Mouse (Mus musculus) heart, embryonic 16.5 days (tissue): ENCODE results near the gene Scarf1. TPM values are rescaled to one million over a fixed set of nuclear protein-coding genes. Genes with fewer than 3 reads are reported as not detected.
A peak's percentile ranks its signal among the peaks of the same experiment; 100 is the strongest.

Experiments
- ATAC-seq: fragments of 200-750 bp; cut with Nextera tagmentation; replicated peaks from 2 replicates; pipeline ENCODE4 v1.8.0; 2017; ENCODE audit warnings: moderate number of reproducible peaks; ENCODE audit not compliant: insufficient read depth, low FRiP score; ENCODE audit errors: extremely low read depth
- H3K27ac ChIP-seq: fragments of 300-500 bp; sonication (generic); 2 replicates; pipeline ENCODE4 v1.5.1; 2014; ENCODE audit warnings: mild to moderate bottlenecking, low read length, control low read depth, moderate library complexity
- H3K27me3 ChIP-seq: fragments of 300-500 bp; sonication (generic); 2 replicates; pipeline ENCODE4 v1.6.1; 2014; ENCODE audit warnings: low read length, mixed read lengths; ENCODE audit not compliant: control insufficient read depth, insufficient read depth
- H3K36me3 ChIP-seq: fragments of 300-500 bp; sonication (generic); 2 replicates; pipeline ENCODE4 v1.6.1; 2014; ENCODE audit not compliant: control insufficient read depth, insufficient read depth
- H3K4me1 ChIP-seq: fragments of 300-500 bp; sonication (generic); 2 replicates; pipeline ENCODE4 v1.6.1; 2014; ENCODE audit warnings: low read length, mixed read lengths; ENCODE audit not compliant: control insufficient read depth, insufficient read depth
- H3K4me2 ChIP-seq: fragments of 300-500 bp; sonication (generic); 2 replicates; pipeline ENCODE4 v1.6.1; 2014; ENCODE audit warnings: low read depth, mild to moderate bottlenecking, control low read depth, low read length
- H3K4me3 ChIP-seq: fragments of 300-500 bp; sonication (generic); 2 replicates; pipeline ENCODE4 v1.5.1; 2014; ENCODE audit warnings: mild to moderate bottlenecking, control low read depth, low read length
- H3K9ac ChIP-seq: fragments of 300-500 bp; sonication (generic); 2 replicates; pipeline ENCODE4 v1.6.1; 2014; ENCODE audit warnings: low read length, control low read depth
- H3K9me3 ChIP-seq: fragments of 300-500 bp; sonication (generic); replicated peaks from 2 replicates; pipeline ENCODE4 v1.6.1; 2016; ENCODE audit warnings: low read length; ENCODE audit not compliant: control insufficient read depth
- WGBS: fragments of 180-500 bp; shearing (Covaris S2); extraction: QIAGEN DNeasy Blood & Tissue Kit; methylation state at CpG from one replicate; pipeline ENCODE4 v1.1.7; 2014; 5-methylcytosine and 5-hydroxymethylcytosine counted together
- polyA plus RNA-seq: library from polyadenylated mRNA; unstranded; fragments of >200 nt; fragmentation: Nextera tagmentation; extraction: Ambion mirVana; gene quantifications from 2 replicates; pipeline ENCODE4 v1.2.1, GENCODE M21; 2015

Scarf1 gene
- polyA plus RNA-seq, 1 experiment from 2014 or later: 11.0 TPM

- H3K9ac ChIP-seq: no peak overlapping the region
- H3K4me3 ChIP-seq: no peak overlapping the region
- H3K4me1 ChIP-seq: peaks cover 11% of the 10 kb centered on the region
- peaks cover 5% of the 10 kb centered on the region for H3K36me3 ChIP-seq
- ATAC-seq: no peak
- no peak overlapping the region for H3K4me2 ChIP-seq
- no peak overlapping the region for H3K27ac ChIP-seq
- WGBS: 76% methylated on average over 3 of the region's 3 CpGs
- no peaks in the 10 kb centered on the region for H3K27me3 ChIP-seq
- 0 out of 2 replicates have a peak, but pooled peaks cover 3% of the 10 kb centered on the region for H3K9me3 ChIP-seq
Observed at GRCm38 (mm10) chr11:75470675-75471074, 42.7 kb upstream of the Scarf1 start.

DNA sequence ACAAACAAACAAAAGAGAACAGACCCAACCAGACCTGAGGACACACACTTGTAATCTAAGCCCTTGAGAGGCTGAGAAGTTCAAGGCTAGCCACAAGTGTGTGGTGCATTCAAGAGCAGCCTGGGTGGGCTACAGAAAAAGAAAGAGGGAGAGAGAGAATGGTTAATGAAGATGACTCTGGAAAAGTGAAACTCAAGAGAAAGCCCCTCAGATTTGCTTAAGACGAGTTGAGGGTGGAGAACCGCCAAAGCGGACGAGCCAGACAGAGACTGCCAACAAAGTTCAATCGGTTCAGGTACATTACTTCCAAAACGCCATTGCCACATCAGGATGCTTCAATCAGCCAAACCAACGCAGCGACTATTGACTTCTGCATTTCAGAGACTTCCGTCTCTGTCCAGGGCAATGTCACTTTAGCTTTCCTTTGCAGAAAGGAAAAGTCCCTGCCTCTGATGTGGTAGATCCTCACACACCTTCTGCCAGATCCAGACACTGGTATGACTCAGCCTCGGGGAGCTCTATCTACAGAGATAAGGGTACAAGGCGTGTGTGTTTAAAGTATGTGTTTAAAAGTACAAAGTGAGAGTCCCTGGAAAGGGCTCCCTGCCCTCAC lies 40.8 kb upstream of the Scarf1 start:
- no peaks in the 10 kb centered on the region for H3K36me3 ChIP-seq
- H3K4me1 ChIP-seq: peaks cover 6% of the 10 kb centered on the region
- no peak overlapping the region for H3K27ac ChIP-seq
- H3K4me3 ChIP-seq: no peak overlapping the region
- no peaks in the 10 kb centered on the region for H3K27me3 ChIP-seq
- 65% methylated on average over 11 of the region's 11 CpGs for WGBS
- no peak overlapping the region for H3K4me2 ChIP-seq
- no peak for ATAC-seq
- H3K9me3 ChIP-seq: no peaks in the 10 kb centered on the region
- H3K9ac ChIP-seq: no peak overlapping the region

- Histone ChIP-seq H3K4me1 (peaks cover 2% of the 10 kb centered on the region; the same call in 1 of the 2 replicates), H3K4me2 (no peak overlapping the region), H3K4me3 (no peak overlapping the region), H3K27me3 (no peaks in the 10 kb centered on the region), H3K9ac (no peak overlapping the region), H3K27ac (no peak overlapping the region), H3K9me3 (no peaks in the 10 kb centered on the region), H3K36me3 (no peaks in the 10 kb centered on the region)
- ATAC-seq: no peak
- whole genome bisulfite sequencing: 72% methylated on average over 7 of the region's 7 CpGs
Observed at GRCm38 (mm10) chr11:75473376-75473775, 40.0 kb upstream of the Scarf1 start.

GRCm38 (mm10) chr11:75486192-75486591 lies 27.1 kb upstream of the Scarf1 start:
- no peaks in the 10 kb centered on the region; the same call in 1 of the 2 replicates for H3K27me3 ChIP-seq
- no peak overlapping the region for H3K9ac ChIP-seq
- H3K27ac ChIP-seq: no peak overlapping the region
- peak overlapping the region; percentile 44 for H3K4me2 ChIP-seq
- H3K36me3 ChIP-seq: peaks cover 18% of the 10 kb centered on the region
- ATAC-seq: peak; percentile 7; the same call in 1 of the 2 replicates
- H3K4me3 ChIP-seq: no peak overlapping the region; the same call in 1 of the 2 replicates
- no peaks in the 10 kb centered on the region for H3K9me3 ChIP-seq
- 26% methylated on average over 3 of the region's 3 CpGs for WGBS
- H3K4me1 ChIP-seq: peaks cover 10% of the 10 kb centered on the region

- Histone ChIP-seq H3K4me1 (peaks cover 10% of the 10 kb centered on the region), H3K27me3 (no peaks in the 10 kb centered on the region; the same call in 1 of the 2 replicates), H3K9me3 (no peaks in the 10 kb centered on the region), H3K4me2 (peak within 1 kb of the TSS; percentile 99), H3K27ac (peak within 1 kb of the TSS; percentile 83), H3K9ac (peak within 1 kb of the TSS; percentile 98), H3K36me3 (peaks cover 23% of the 10 kb centered on the region), H3K4me3 (peak within 1 kb of the TSS; percentile 99)
- WGBS: under 1% methylated on average over 52 of the region's 52 CpGs
- ATAC-seq: peak; percentile 100
Observed at GRCm38 (mm10) chr11:75486601-75487285, 26.6 kb upstream of the Scarf1 start, which contains the start of gene Prpf8. Gene Prpf8 (plus strand): TSS chr11:75486816.

GRCm38 (mm10) chr11:75487496-75487895 lies 25.8 kb upstream of the Scarf1 start:
- peaks cover 10% of the 10 kb centered on the region for H3K4me1 ChIP-seq
- 24% methylated on average over 6 of the region's 6 CpGs for WGBS
- no peaks in the 10 kb centered on the region; the same call in 1 of the 2 replicates for H3K27me3 ChIP-seq
- no peak overlapping the region for H3K27ac ChIP-seq
- H3K4me3 ChIP-seq: peak overlapping the region; percentile 99
- peak overlapping the region; percentile 99 for H3K4me2 ChIP-seq
- H3K9me3 ChIP-seq: no peaks in the 10 kb centered on the region
- H3K9ac ChIP-seq: peak overlapping the region; percentile 98
- no peak for ATAC-seq
- H3K36me3 ChIP-seq: peaks cover 31% of the 10 kb centered on the region

DNA sequence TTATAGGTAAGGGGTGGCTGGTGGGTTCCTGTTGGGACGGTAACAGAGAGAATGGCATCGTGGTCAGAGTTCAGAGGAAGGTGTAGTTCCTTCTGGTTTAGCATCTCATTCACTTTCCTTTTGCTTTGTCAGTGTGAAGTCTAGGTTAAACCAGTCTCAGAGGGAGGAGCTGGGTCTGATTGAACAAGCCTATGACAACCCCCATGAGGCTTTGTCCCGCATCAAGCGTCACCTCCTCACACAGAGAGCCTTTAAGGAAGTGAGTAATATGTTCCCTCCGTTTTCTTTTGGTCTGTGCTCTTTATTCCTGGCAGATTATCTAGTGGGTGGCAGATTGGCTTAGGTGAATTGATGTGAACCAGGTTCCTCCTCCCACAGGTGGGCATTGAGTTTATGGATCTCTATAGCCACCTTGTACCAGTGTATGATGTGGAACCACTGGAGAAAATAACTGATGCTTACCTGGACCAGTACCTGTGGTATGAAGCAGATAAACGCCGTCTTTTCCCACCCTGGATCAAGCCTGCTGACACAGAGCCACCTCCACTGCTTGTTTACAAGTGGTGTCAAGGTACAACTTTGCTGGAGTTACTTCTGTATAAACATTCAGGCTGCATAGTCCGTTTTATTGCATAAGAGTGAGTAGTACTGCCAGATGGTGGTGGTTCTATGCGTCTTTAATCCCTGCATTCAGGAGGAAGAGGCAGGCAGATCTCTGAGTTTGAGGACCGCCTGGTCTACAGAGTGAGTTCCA lies 18.9 kb upstream of the Scarf1 start:
- Histone ChIP-seq H3K36me3 (peaks cover 92% of the 10 kb centered on the region), H3K27ac (no peak overlapping the region), H3K4me1 (peaks cover 6% of the 10 kb centered on the region; the same call in 1 of the 2 replicates), H3K4me2 (no peak overlapping the region), H3K9me3 (no peaks in the 10 kb centered on the region), H3K4me3 (no peak overlapping the region), H3K27me3 (no peaks in the 10 kb centered on the region), H3K9ac (no peak overlapping the region)
- no peak for ATAC-seq
- 88% methylated on average over 10 of the region's 10 CpGs for WGBS

GRCm38 (mm10) chr11:75498126-75498525 lies 15.2 kb upstream of the Scarf1 start:
- H3K27ac ChIP-seq: peak overlapping the region; percentile 40; the same call in 1 of the 2 replicates
- H3K9ac ChIP-seq: no peak overlapping the region
- peaks cover 92% of the 10 kb centered on the region for H3K36me3 ChIP-seq
- no peak overlapping the region for H3K4me3 ChIP-seq
- no peak overlapping the region for H3K4me2 ChIP-seq
- H3K4me1 ChIP-seq: peaks cover 6% of the 10 kb centered on the region; the same call in 1 of the 2 replicates
- WGBS: 26% methylated on average over 1 of the region's 1 CpGs
- no peaks in the 10 kb centered on the region for H3K9me3 ChIP-seq
- H3K27me3 ChIP-seq: no peaks in the 10 kb centered on the region
- 0 out of 2 replicates have a peak, but pooled peaks have one; percentile 14 for ATAC-seq
